Mouse (Mus musculus): ENCODE data around the gene Rassf1.

- TF ChIP-seq CTCF (IDR thresholded peaks at IDR 0.05; ENCODE audit: borderline replicate concordance, control insufficient read depth, extremely low read depth, insufficient read depth, low read length, poor library complexity) (no peak), POLR2A (IDR thresholded peaks at IDR 0.05; ENCODE audit: control insufficient read depth, extremely low read depth, insufficient read depth, low read length, poor library complexity) (no peak)
These were observed 55.2 kb downstream of the Rassf1 start for GRCm38 (mm10) chr9:107606591-107606990.

Data from thymus, adult 2 months (tissue).